Mouse (Mus musculus) forebrain, embryonic 12.5 days (tissue): ENCODE results near the gene Trpm3. TPM values are rescaled to one million over a fixed set of nuclear protein-coding genes. Genes with fewer than 3 reads are reported as not detected.

Experiments used
- ATAC-seq: fragments of 200-750 bp; cut with Nextera tagmentation; 2 replicates; pipeline ENCODE4 v1.8.0; 2017; ENCODE audit warnings: moderate TSS enrichment; ENCODE audit not compliant: low FRiP score
- H3K27ac ChIP-seq: fragments of 300-500 bp; sonication (generic); 2 replicates; pipeline ENCODE4 v1.5.1; 2016; ENCODE audit warnings: mild to moderate bottlenecking
- H3K27me3 ChIP-seq: fragments of 300-500 bp; sonication (generic); 2 replicates; pipeline ENCODE4 v1.6.1; 2016; ENCODE audit warnings: mild to moderate bottlenecking
- H3K36me3 ChIP-seq: fragments of 300-500 bp; sonication (generic); replicated peaks from 2 replicates; pipeline ENCODE4 v1.6.1; 2016; ENCODE audit warnings: mild to moderate bottlenecking
- H3K4me1 ChIP-seq: fragments of 300-500 bp; sonication (generic); 2 replicates; pipeline ENCODE4 v1.6.1; 2016
- H3K4me2 ChIP-seq: fragments of 300-500 bp; sonication (generic); 2 replicates; pipeline ENCODE4 v1.6.1; 2016; ENCODE audit warnings: mild to moderate bottlenecking, moderate library complexity
- H3K4me3 ChIP-seq: fragments of 300-500 bp; sonication (generic); replicated peaks from 2 replicates; pipeline ENCODE4 v1.5.1; 2016; ENCODE audit warnings: mild to moderate bottlenecking
- H3K9ac ChIP-seq: fragments of 300-500 bp; sonication (generic); 2 replicates; pipeline ENCODE4 v1.6.1; 2016; ENCODE audit warnings: mild to moderate bottlenecking
- H3K9me3 ChIP-seq: fragments of 300-500 bp; sonication (generic); 2 replicates; pipeline ENCODE4 v1.6.1; 2016
- WGBS: fragments of 180-500 bp; shearing (Covaris S2); methylation state at CpG from one replicate; pipeline ENCODE4 v1.1.7; 2016; 5-methylcytosine and 5-hydroxymethylcytosine counted together
- polyA plus RNA-seq: library from polyadenylated mRNA; unstranded; fragments of >200 nt; fragmentation: Nextera tagmentation; extraction: Ambion mirVana; gene quantifications from 2 replicates; pipeline ENCODE4 v1.2.1, GENCODE M21; 2016

Gene Trpm3
- polyA plus RNA-seq, 1 experiment from 2014 or later, result 16.6 TPM

DNA sequence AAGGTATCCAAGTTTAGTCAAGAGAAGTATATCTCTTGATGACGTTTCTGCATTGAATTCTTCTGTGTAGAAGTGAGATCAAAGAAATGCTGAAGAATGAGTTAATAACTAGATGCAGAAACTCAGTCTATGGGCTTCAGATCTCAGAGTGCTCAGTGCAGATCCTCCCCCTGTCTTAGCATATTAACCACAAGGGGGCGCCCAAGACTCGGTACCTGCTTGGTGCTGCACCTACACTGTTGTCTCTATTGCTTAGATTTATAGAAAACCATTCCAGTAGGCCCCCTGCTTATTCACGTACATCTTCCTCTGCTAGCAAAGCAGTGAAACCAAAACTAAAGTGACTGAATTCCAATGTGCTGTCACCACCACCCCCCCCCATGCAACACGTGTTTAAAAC, 413.3 kb downstream of the Trpm3 start:
- WGBS, result 31% methylated on average over 5 of the region's 5 CpGs
- Histone ChIP-seq H3K9me3 (no peaks in the 10 kb centered on the region), H3K36me3 (no peaks in the 10 kb centered on the region)

DNA sequence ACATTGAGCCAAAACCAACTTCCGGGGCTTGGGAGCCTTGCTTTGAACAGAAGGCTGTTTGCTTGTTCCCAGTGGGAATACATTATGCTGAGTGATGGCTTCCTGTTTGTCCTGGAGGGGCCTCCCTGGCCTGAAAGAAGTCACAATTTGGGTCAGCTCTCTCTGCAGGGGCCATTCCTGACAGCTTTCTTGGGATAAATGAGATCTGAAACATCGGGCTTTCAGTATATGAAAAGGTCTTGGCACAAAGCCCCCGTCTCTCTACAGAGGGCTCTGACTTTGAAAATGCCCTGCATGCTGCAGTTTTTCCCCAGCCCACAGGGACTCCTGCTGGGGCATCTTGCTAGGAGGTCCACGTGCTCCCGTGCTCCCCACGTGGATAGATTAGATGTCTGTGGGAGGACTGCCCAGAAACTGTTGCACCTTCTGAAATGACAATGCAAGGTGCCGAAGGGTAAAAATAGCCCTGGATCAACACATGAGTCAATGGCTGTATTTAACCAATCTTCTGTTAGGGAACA, 415.6 kb downstream of the Trpm3 start:
- Histone ChIP-seq H3K27me3 (peaks cover 33% of the 10 kb centered on the region), H3K4me3 (no peak overlapping the region)

More for the DNA sequence above, 413.3 kb downstream of the Trpm3 start:
- Histone ChIP-seq H3K27ac (no peak overlapping the region), H3K4me2 (no peak overlapping the region), H3K9ac (no peak overlapping the region), H3K4me3 (no peak overlapping the region), H3K27me3 (peaks cover 32% of the 10 kb centered on the region), H3K4me1 (peaks cover 14% of the 10 kb centered on the region)
- peak; percentile 82; the same call in 1 of the 2 replicates for ATAC-seq

DNA sequence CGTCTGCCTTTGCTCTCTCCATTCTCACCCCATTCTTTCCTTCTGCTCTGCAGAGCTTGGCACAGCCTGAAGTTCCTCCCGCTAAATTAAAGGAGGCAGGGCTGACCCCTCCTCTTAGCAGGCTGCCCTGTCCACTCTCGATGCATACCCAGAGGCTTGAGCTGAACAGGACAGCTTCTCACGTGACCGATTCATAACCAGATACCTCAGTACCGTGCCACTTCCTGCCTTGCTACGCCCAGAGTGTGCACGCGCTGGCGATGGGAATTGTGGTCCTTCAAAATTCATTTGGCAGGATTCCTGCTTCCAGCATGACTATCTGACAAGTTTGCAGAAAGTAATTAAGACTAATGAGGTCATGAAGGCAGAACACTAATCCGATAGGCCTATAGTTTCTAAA, 433.6 kb downstream of the Trpm3 start:
- no peak overlapping the region for H3K9ac ChIP-seq
- H3K4me2 ChIP-seq, result no peak overlapping the region
- WGBS, result 68% methylated on average over 11 of the region's 11 CpGs
- H3K27ac ChIP-seq, result no peak overlapping the region
- no peaks in the 10 kb centered on the region for H3K27me3 ChIP-seq
- no peaks in the 10 kb centered on the region for H3K4me1 ChIP-seq
- no peak overlapping the region for H3K4me3 ChIP-seq
- H3K36me3 ChIP-seq, result no peaks in the 10 kb centered on the region
- no peaks in the 10 kb centered on the region for H3K9me3 ChIP-seq
- no peak for ATAC-seq

More for the DNA sequence above, 415.6 kb downstream of the Trpm3 start:
- H3K27ac ChIP-seq, result no peak overlapping the region
- ATAC-seq, result no peak
- H3K9ac ChIP-seq, result no peak overlapping the region
- H3K4me2 ChIP-seq, result peak overlapping the region; percentile 24; the same call in 1 of the 2 replicates
- H3K4me1 ChIP-seq, result peaks cover 14% of the 10 kb centered on the region
- no peaks in the 10 kb centered on the region for H3K9me3 ChIP-seq
- WGBS, result 3% methylated on average over 7 of the region's 7 CpGs
- H3K36me3 ChIP-seq, result no peaks in the 10 kb centered on the region

GRCm38 (mm10) chr19:22572849-22573248, 434.0 kb downstream of the Trpm3 start:
- no peaks in the 10 kb centered on the region for H3K27me3 ChIP-seq
- no peaks in the 10 kb centered on the region for H3K9me3 ChIP-seq
- H3K4me1 ChIP-seq, result no peaks in the 10 kb centered on the region
- 84% methylated on average over 2 of the region's 2 CpGs for WGBS
- H3K36me3 ChIP-seq, result no peaks in the 10 kb centered on the region
- no peak for ATAC-seq
- no peak overlapping the region for H3K27ac ChIP-seq
- H3K4me3 ChIP-seq, result no peak overlapping the region
- no peak overlapping the region for H3K4me2 ChIP-seq
- H3K9ac ChIP-seq, result no peak overlapping the region

- no peak overlapping the region for H3K4me2 ChIP-seq
- no peaks in the 10 kb centered on the region for H3K9me3 ChIP-seq
- no peak overlapping the region for H3K9ac ChIP-seq
- no peaks in the 10 kb centered on the region for H3K4me1 ChIP-seq
- no peak for ATAC-seq
- no peaks in the 10 kb centered on the region for H3K27me3 ChIP-seq
- no peaks in the 10 kb centered on the region for H3K36me3 ChIP-seq
- 75% methylated on average over 4 of the region's 4 CpGs for WGBS
- H3K27ac ChIP-seq, result no peak overlapping the region
- no peak overlapping the region for H3K4me3 ChIP-seq
Observed at GRCm38 (mm10) chr19:22582120-22582745, 443.4 kb downstream of the Trpm3 start.

GRCm38 (mm10) chr19:22594492-22594891, 455.6 kb downstream of the Trpm3 start:
- 78% methylated on average over 3 of the region's 3 CpGs for WGBS
- Histone ChIP-seq H3K36me3 (no peaks in the 10 kb centered on the region), H3K4me2 (no peak overlapping the region), H3K9me3 (no peaks in the 10 kb centered on the region), H3K27me3 (peaks cover 50% of the 10 kb centered on the region), H3K4me1 (peaks cover 4% of the 10 kb centered on the region; the same call in 1 of the 2 replicates), H3K4me3 (no peak overlapping the region), H3K27ac (no peak overlapping the region), H3K9ac (no peak overlapping the region)
- no peak for ATAC-seq

DNA sequence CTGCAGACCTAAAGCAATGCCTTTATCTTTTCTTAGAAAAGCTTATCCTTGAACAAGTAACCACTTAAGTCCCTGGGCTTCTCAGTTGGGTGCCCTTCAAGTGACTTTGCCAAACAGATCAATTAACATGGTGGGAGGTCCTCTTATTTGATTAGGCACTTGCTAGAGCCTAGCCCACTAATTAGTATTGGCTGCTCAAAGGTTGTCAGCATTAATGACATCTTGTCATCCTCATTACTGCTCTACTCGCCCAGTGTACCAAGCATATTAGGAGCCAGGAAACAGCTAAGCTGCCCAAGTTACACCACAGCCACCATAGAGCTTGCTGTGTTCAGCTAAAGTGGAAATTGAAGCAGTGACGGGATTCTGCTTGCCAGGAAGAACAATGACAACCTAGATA, 456.4 kb downstream of the Trpm3 start:
- Histone ChIP-seq H3K36me3 (no peaks in the 10 kb centered on the region), H3K4me2 (no peak overlapping the region), H3K9ac (no peak overlapping the region), H3K4me1 (peaks cover 4% of the 10 kb centered on the region; the same call in 1 of the 2 replicates), H3K4me3 (no peak overlapping the region), H3K27me3 (peaks cover 46% of the 10 kb centered on the region), H3K27ac (no peak overlapping the region), H3K9me3 (no peaks in the 10 kb centered on the region)
- peak; percentile 79; the same call in 1 of the 2 replicates for ATAC-seq
- WGBS, result 8% methylated on average over 2 of the region's 2 CpGs

DNA sequence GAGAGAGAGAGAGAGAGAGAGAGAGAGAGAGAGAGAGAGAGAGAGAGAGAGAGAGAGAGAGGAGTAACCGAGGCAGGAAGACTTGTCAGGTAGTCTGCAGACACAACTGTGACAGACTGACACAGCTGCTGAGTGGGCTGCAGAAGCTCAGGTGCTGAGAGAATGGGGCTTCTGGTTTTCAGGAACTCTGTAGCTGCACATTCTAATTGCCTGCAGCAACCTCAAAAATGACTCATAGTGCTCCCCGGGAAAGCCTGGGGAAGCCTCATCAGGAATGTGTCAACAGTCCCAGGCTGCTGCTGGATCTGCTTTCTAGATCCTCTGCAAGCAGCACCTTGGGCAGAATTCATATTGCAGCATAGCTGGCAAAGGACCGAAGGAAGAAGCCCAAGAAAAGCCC, 457.9 kb downstream of the Trpm3 start:
- Histone ChIP-seq H3K4me2 (no peak overlapping the region), H3K36me3 (no peaks in the 10 kb centered on the region), H3K9me3 (no peaks in the 10 kb centered on the region), H3K9ac (no peak overlapping the region), H3K27me3 (peaks cover 39% of the 10 kb centered on the region), H3K27ac (no peak overlapping the region), H3K4me3 (no peak overlapping the region), H3K4me1 (peaks cover 4% of the 10 kb centered on the region; the same call in 1 of the 2 replicates)
- WGBS, result 60% methylated on average over 3 of the region's 3 CpGs
- no peak for ATAC-seq

GRCm38 (mm10) chr19:22604322-22604721, 465.5 kb downstream of the Trpm3 start:
- Histone ChIP-seq H3K4me3 (no peak overlapping the region), H3K9ac (no peak overlapping the region), H3K9me3 (no peaks in the 10 kb centered on the region), H3K27ac (no peak overlapping the region), H3K36me3 (no peaks in the 10 kb centered on the region), H3K4me1 (no peaks in the 10 kb centered on the region), H3K4me2 (no peak overlapping the region), H3K27me3 (0 out of 2 replicates have a peak, but pooled peaks cover 3% of the 10 kb centered on the region)
- WGBS, result 36% methylated on average over 4 of the region's 4 CpGs
- ATAC-seq, result no peak

GRCm38 (mm10) chr19:22607985-22608684, 469.3 kb downstream of the Trpm3 start:
- Histone ChIP-seq H3K9ac (no peak overlapping the region), H3K4me1 (no peaks in the 10 kb centered on the region), H3K4me2 (no peak overlapping the region), H3K27me3 (no peaks in the 10 kb centered on the region), H3K4me3 (no peak overlapping the region), H3K9me3 (no peaks in the 10 kb centered on the region), H3K36me3 (no peaks in the 10 kb centered on the region), H3K27ac (no peak overlapping the region)
- no peak for ATAC-seq
- 64% methylated on average over 5 of the region's 5 CpGs for WGBS

GRCm38 (mm10) chr19:22611621-22612020, 472.8 kb downstream of the Trpm3 start:
- WGBS, result 77% methylated on average over 2 of the region's 2 CpGs
- no peak overlapping the region for H3K4me2 ChIP-seq
- no peaks in the 10 kb centered on the region for H3K9me3 ChIP-seq
- H3K27ac ChIP-seq, result no peak overlapping the region
- no peak overlapping the region for H3K9ac ChIP-seq
- H3K4me1 ChIP-seq, result no peaks in the 10 kb centered on the region
- H3K27me3 ChIP-seq, result no peaks in the 10 kb centered on the region
- ATAC-seq, result no peak
- H3K36me3 ChIP-seq, result no peaks in the 10 kb centered on the region
- no peak overlapping the region for H3K4me3 ChIP-seq

DNA sequence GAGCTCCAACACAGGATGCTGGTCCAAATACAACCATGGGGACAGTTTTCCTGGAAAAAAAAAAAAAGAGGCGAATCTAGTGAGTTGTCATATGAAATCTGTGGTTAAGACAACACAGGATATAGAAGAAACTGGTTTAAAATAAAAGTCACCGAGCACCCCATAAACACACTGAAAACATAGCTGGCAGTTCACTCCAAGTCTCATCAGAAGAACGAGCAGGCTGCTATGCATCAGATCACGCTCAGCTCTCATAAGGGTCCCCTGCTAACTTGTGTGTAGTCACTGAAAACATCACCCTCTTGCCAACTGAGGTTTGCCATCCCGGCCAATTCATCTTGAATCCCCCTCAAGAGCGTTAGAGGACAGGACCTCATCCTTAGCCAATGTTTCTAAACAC, 476.5 kb downstream of the Trpm3 start:
- Histone ChIP-seq H3K36me3 (no peaks in the 10 kb centered on the region), H3K27ac (no peak overlapping the region), H3K4me2 (no peak overlapping the region), H3K9me3 (no peaks in the 10 kb centered on the region), H3K4me1 (no peaks in the 10 kb centered on the region), H3K27me3 (no peaks in the 10 kb centered on the region), H3K4me3 (no peak overlapping the region), H3K9ac (no peak overlapping the region)
- no peak for ATAC-seq
- WGBS, result 88% methylated on average over 6 of the region's 6 CpGs
